Mouse (Mus musculus) cortical plate, adult 2 months (tissue): ENCODE results near the gene Cry2.

Source experiments
- CTCF ChIP-seq: fragments of 200-500 bp; IDR thresholded peaks from 2 replicates; pipeline ENCODE4 v1.5.1; 2011; ENCODE audit warnings: mild to moderate bottlenecking, control low read depth, low read length; ENCODE audit not compliant: insufficient read depth; ENCODE audit errors: extremely low read depth
- POLR2A ChIP-seq: fragments of 200-500 bp; IDR thresholded peaks from 2 replicates; pipeline ENCODE4 v1.6.1; 2011; ENCODE audit warnings: mild to moderate bottlenecking, low read length, control low read depth; ENCODE audit not compliant: insufficient read depth; ENCODE audit errors: extremely low read depth

DNA sequence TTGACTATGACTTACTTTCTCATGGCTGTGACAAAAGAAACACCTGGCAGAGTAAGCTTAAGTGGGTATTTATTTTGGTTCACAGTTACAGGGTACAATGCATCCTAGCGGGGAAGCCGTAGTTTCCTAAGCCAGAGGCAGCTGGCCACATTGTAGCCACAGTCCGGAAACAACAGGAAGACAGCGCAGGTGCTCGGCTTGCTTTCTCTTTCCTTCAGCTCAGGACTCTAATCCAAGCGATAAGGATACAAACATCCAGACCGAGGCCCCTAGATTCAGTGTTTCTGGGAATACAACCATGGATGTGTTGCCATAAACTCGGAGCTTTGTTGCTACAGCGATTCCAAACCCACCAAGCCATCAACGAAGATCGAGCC is 60.4 kb downstream of the Cry2 start:
- TF ChIP-seq POLR2A (no peak), CTCF (no peak)
